Mouse (Mus musculus) C2C12 (cell line): ENCODE measurements around the gene Dscaml1. TPM values are rescaled to one million over a fixed set of nuclear protein-coding genes. Genes with fewer than 3 reads are reported as not detected.

ENCODE experiments used
- H3K27me3 ChIP-seq: one replicate; pipeline ENCODE4 v1.6.1; 2011; ENCODE audit not compliant: control insufficient read depth, insufficient read depth, insufficient read length
- H3K36me3 ChIP-seq: one replicate; pipeline ENCODE4 v1.6.1; 2011; ENCODE audit not compliant: control insufficient read depth, insufficient read depth
- H3K4me3 ChIP-seq: one replicate; pipeline ENCODE4 v1.5.1; 2011; ENCODE audit warnings: mild to moderate bottlenecking, control low read depth; ENCODE audit not compliant: poor library complexity, insufficient read depth, severe bottlenecking
- H3K79me2 ChIP-seq: one replicate; pipeline ENCODE4 v1.6.1; 2011; ENCODE audit not compliant: control insufficient read depth, insufficient read depth
- H3K79me3 ChIP-seq: one replicate; pipeline ENCODE4 v1.6.1; 2011; ENCODE audit warnings: low read depth, control low read depth
- H3ac ChIP-seq: one replicate; pipeline ENCODE3; 2011; ENCODE audit warnings: low read depth; ENCODE audit not compliant: control insufficient read depth, insufficient read length
- CEBPB ChIP-seq: IDR thresholded peaks from one replicate; pipeline ENCODE4 v1.6.1; 2011; ENCODE audit warnings: low read depth, mild to moderate bottlenecking, control low read depth, moderate library complexity
- CTCF ChIP-seq: IDR thresholded peaks from one replicate; pipeline ENCODE4 v1.5.1; 2011; ENCODE audit not compliant: control insufficient read depth, insufficient read depth, insufficient read length
- FOSL1 ChIP-seq: IDR thresholded peaks from one replicate; pipeline ENCODE4 v1.8.0; 2011; ENCODE audit warnings: mild to moderate bottlenecking, low read length; ENCODE audit not compliant: poor library complexity, insufficient read depth, severe bottlenecking
- MAX ChIP-seq: IDR thresholded peaks from one replicate; pipeline ENCODE4 v1.6.1; 2011; ENCODE audit warnings: mild to moderate bottlenecking, control low read depth
- MYOD1 ChIP-seq: IDR thresholded peaks from one replicate; pipeline ENCODE4 v1.6.1; 2011; ENCODE audit warnings: low read depth; ENCODE audit not compliant: control insufficient read depth, insufficient read length
- MYOG ChIP-seq: IDR thresholded peaks from one replicate; pipeline ENCODE4 v1.6.1; 2011; ENCODE audit not compliant: control insufficient read depth, insufficient read length; ENCODE audit errors: extremely low read depth
- USF1 ChIP-seq: IDR thresholded peaks from one replicate; pipeline ENCODE4 v1.6.1; 2011; ENCODE audit warnings: low read depth, mild to moderate bottlenecking, control low read depth, moderate library complexity
- polyA plus RNA-seq: library from polyadenylated mRNA; unstranded; fragments of >200 nt; fragmentation: generic; extraction: Trizol; gene quantifications from one replicate; pipeline ENCODE4 v1.2.1, GENCODE M21; 2012; ENCODE audit warnings: missing spikeins

Dscaml1 gene
- polyA plus RNA-seq, 1 experiment, result not detected

- Histone ChIP-seq H3ac (no peak overlapping the region), H3K79me3 (no peaks in the 10 kb centered on the region), H3K27me3 (peaks cover 2% of the 10 kb centered on the region), H3K36me3 (no peaks in the 10 kb centered on the region), H3K79me2 (no peaks in the 10 kb centered on the region), H3K4me3 (no peak overlapping the region)
- TF ChIP-seq MAX (no peak), FOSL1 (no peak), CEBPB (no peak), MYOG (no peak), MYOD1 (no peak), USF1 (no peak), CTCF (no peak)
These were observed 181.9 kb downstream of the Dscaml1 start for GRCm38 (mm10) chr9:45608097-45609031.

- TF ChIP-seq CEBPB (no peak), FOSL1 (no peak), MYOG (no peak), MYOD1 (no peak), USF1 (no peak), MAX (no peak), CTCF (no peak)
These were observed 184.1 kb downstream of the Dscaml1 start for GRCm38 (mm10) chr9:45610336-45611060.

GRCm38 (mm10) chr9:45614616-45615015 is 188.2 kb downstream of the Dscaml1 start:
- Histone ChIP-seq H3K4me3 (no peak overlapping the region), H3K27me3 (peaks cover 20% of the 10 kb centered on the region), H3ac (no peak overlapping the region), H3K36me3 (no peaks in the 10 kb centered on the region), H3K79me2 (no peaks in the 10 kb centered on the region), H3K79me3 (no peaks in the 10 kb centered on the region)
- TF ChIP-seq CEBPB, result no peak
- TF ChIP-seq FOSL1, result no peak
- TF ChIP-seq MAX, result no peak
- TF ChIP-seq CTCF, result no peak
- TF ChIP-seq MYOG, result no peak
- TF ChIP-seq USF1, result no peak
- no peak for TF ChIP-seq MYOD1

More at GRCm38 (mm10) chr9:45610336-45611060, 184.1 kb downstream of the Dscaml1 start:
- Histone ChIP-seq H3K79me2 (no peaks in the 10 kb centered on the region), H3K27me3 (no peaks in the 10 kb centered on the region), H3ac (no peak overlapping the region), H3K36me3 (no peaks in the 10 kb centered on the region), H3K79me3 (no peaks in the 10 kb centered on the region), H3K4me3 (no peak overlapping the region)

- peaks cover 35% of the 10 kb centered on the region for H3K27me3 ChIP-seq
- no peak overlapping the region for H3K4me3 ChIP-seq
- no peaks in the 10 kb centered on the region for H3K36me3 ChIP-seq
- no peaks in the 10 kb centered on the region for H3K79me2 ChIP-seq
- H3K79me3 ChIP-seq, result no peaks in the 10 kb centered on the region
- TF ChIP-seq CTCF (no peak), CEBPB (no peak), MYOG (no peak), MYOD1 (no peak), MAX (no peak), FOSL1 (no peak), USF1 (no peak)
- H3ac ChIP-seq, result no peak overlapping the region
These were observed 191.5 kb downstream of the Dscaml1 start for GRCm38 (mm10) chr9:45617889-45618288.

- Histone ChIP-seq H3K79me3 (no peaks in the 10 kb centered on the region), H3K4me3 (no peak overlapping the region), H3ac (no peak overlapping the region), H3K27me3 (peaks cover 35% of the 10 kb centered on the region), H3K79me2 (no peaks in the 10 kb centered on the region), H3K36me3 (no peaks in the 10 kb centered on the region)
- no peak for TF ChIP-seq CTCF
- TF ChIP-seq USF1, result no peak
- no peak for TF ChIP-seq MAX
- TF ChIP-seq FOSL1, result no peak
- TF ChIP-seq MYOG, result no peak
- TF ChIP-seq MYOD1, result no peak
- TF ChIP-seq CEBPB, result no peak
These were observed 192.0 kb downstream of the Dscaml1 start for GRCm38 (mm10) chr9:45618443-45618842.

GRCm38 (mm10) chr9:45620049-45620448 is 193.6 kb downstream of the Dscaml1 start:
- H3ac ChIP-seq, result no peak overlapping the region
- TF ChIP-seq USF1 (no peak), FOSL1 (no peak), MYOD1 (no peak), CEBPB (no peak), CTCF (no peak)
- H3K27me3 ChIP-seq, result peaks cover 38% of the 10 kb centered on the region
- H3K36me3 ChIP-seq, result no peaks in the 10 kb centered on the region
- no peak overlapping the region for H3K4me3 ChIP-seq
- no peaks in the 10 kb centered on the region for H3K79me2 ChIP-seq
- no peaks in the 10 kb centered on the region for H3K79me3 ChIP-seq
